Mouse (Mus musculus) MEL (cell line): ENCODE measurements at regions not wholly inside any gene's neighbourhood (a gene's known extent, or its start where the extent isn't known, plus 50 kb on each side); places are given as distances from the start of the nearest gene placed in this dataset.

Source experiments
- DNase-seq: peaks from one replicate; pipeline ENCODE4 v3.0.0; 2011; ENCODE audit warnings: low read depth, low spot score
- H3K27ac ChIP-seq: 2 replicates; pipeline ENCODE4 v1.5.1; 2012; ENCODE audit warnings: low read depth, mild to moderate bottlenecking, control low read depth, low read length, moderate library complexity; ENCODE audit not compliant: control insufficient read depth
- H3K27me3 ChIP-seq, 2 experiments: fragments of 150-350 bp in 1 of 2; sonication (generic) in 1 of 2; 2 replicates each; pipeline ENCODE4 v1.6.1; 2012; ENCODE audit warnings: low read length in 2 of 2, mild to moderate bottlenecking in 2 of 2, improper control_type of control experiment in 1 of 2, moderate library complexity in 1 of 2; ENCODE audit not compliant: insufficient read depth in 2 of 2, control insufficient read depth in 1 of 2
- H3K36me3 ChIP-seq, 2 experiments: 2 replicates each; pipeline ENCODE4 v1.6.1; 2012 to 2014; ENCODE audit warnings: low read length in 2 of 2, improper control_type of control experiment in 1 of 2, inconsistent platforms in 1 of 2, mild to moderate bottlenecking in 1 of 2; ENCODE audit not compliant: insufficient read depth in 2 of 2, control insufficient read depth in 1 of 2
- H3K4me1 ChIP-seq, 2 experiments: fragments of 150-350 bp in 1 of 2; sonication (generic) in 1 of 2; 2 replicates each; pipeline ENCODE4 v1.6.1; 2012; ENCODE audit warnings: low read length in 2 of 2, improper control_type of control experiment in 1 of 2, mild to moderate bottlenecking in 1 of 2; ENCODE audit not compliant: insufficient read depth in 2 of 2, control insufficient read depth in 1 of 2
- H3K4me3 ChIP-seq, 2 experiments: fragments of 150-350 bp in 1 of 2; sonication (generic) in 1 of 2; 2 replicates each; pipeline ENCODE4 v1.5.1; 2012; ENCODE audit warnings: low read depth in 2 of 2, low read length in 2 of 2, mild to moderate bottlenecking in 2 of 2, moderate library complexity in 2 of 2, control low read depth in 1 of 2, improper control_type of control experiment in 1 of 2; ENCODE audit not compliant: control insufficient read depth in 1 of 2, insufficient read depth in 1 of 2
- H3K79me2 ChIP-seq: 2 replicates; pipeline ENCODE4 v1.6.1; 2012; ENCODE audit warnings: mild to moderate bottlenecking, low read length, moderate library complexity; ENCODE audit not compliant: control insufficient read depth, poor library complexity, insufficient read depth
- H3K9ac ChIP-seq: 2 replicates; pipeline ENCODE4 v1.6.1; 2012; ENCODE audit warnings: low read depth, mild to moderate bottlenecking, control low read depth, low read length, moderate library complexity; ENCODE audit not compliant: control insufficient read depth, poor library complexity, severe bottlenecking
- H3K9me3 ChIP-seq: fragments of 150-350 bp; sonication (generic); replicated peaks from 2 replicates; pipeline ENCODE4 v1.6.1; 2012; ENCODE audit warnings: mild to moderate bottlenecking, low read length, improper control_type of control experiment, moderate library complexity; ENCODE audit not compliant: insufficient read depth
- CHD1 ChIP-seq: IDR thresholded peaks from 2 replicates; pipeline ENCODE4 v1.6.1; 2012; ENCODE audit warnings: low read depth, mild to moderate bottlenecking, inconsistent platforms, low read length, improper control_type of control experiment
- CHD2 ChIP-seq: IDR thresholded peaks from 2 replicates; pipeline ENCODE4 v1.6.1; 2011; ENCODE audit warnings: low read length, improper control_type of control experiment
- CTCF ChIP-seq, 3 experiments: IDR thresholded peaks in 2 of 3; conservative IDR thresholded peaks in 1 of 3; 2 replicates each; pipeline ENCODE4 v1.5.1; 2011 to 2012; ENCODE audit warnings: low read length in 3 of 3, low read depth in 2 of 3, mild to moderate bottlenecking in 2 of 3, improper control_type of control experiment in 1 of 3, inconsistent platforms in 1 of 3, mixed read lengths in 1 of 3, moderate library complexity in 1 of 3; ENCODE audit not compliant: control insufficient read depth in 1 of 3, insufficient read depth in 1 of 3, poor library complexity in 1 of 3, severe bottlenecking in 1 of 3
- ETS1 ChIP-seq: IDR thresholded peaks from 2 replicates; pipeline ENCODE4 v1.6.1; 2012; ENCODE audit warnings: low read depth, mild to moderate bottlenecking, inconsistent platforms, low read length, improper control_type of control experiment, moderate library complexity
- GABPA ChIP-seq: IDR thresholded peaks from 2 replicates; pipeline ENCODE4 v1.6.1; 2012; ENCODE audit warnings: low read depth, mild to moderate bottlenecking, inconsistent platforms, low read length, improper control_type of control experiment, moderate library complexity
- HCFC1 ChIP-seq: IDR thresholded peaks from 2 replicates; pipeline ENCODE4 v1.6.1; 2012; ENCODE audit warnings: low read depth, mild to moderate bottlenecking, inconsistent platforms, low read length, improper control_type of control experiment, moderate library complexity
- MAZ ChIP-seq: IDR thresholded peaks from 2 replicates; pipeline ENCODE4 v1.6.1; 2012; ENCODE audit warnings: low read depth, mild to moderate bottlenecking, inconsistent platforms, low read length, improper control_type of control experiment
- MXI1 ChIP-seq: IDR thresholded peaks from 2 replicates; pipeline ENCODE4 v1.6.1; 2011; ENCODE audit warnings: mild to moderate bottlenecking, low read depth, low read length, improper control_type of control experiment
- NRF1 ChIP-seq: IDR thresholded peaks from 2 replicates; pipeline ENCODE4 v1.6.1; 2014; ENCODE audit warnings: low read depth, mild to moderate bottlenecking, inconsistent platforms, low read length, improper control_type of control experiment, moderate library complexity; ENCODE audit not compliant: poor library complexity, insufficient read depth, severe bottlenecking
- POLR2A ChIP-seq, 2 experiments: IDR thresholded peaks; 2 replicates each; pipeline ENCODE4 v1.6.1; 2011 to 2012; ENCODE audit warnings: low read length in 2 of 2, mild to moderate bottlenecking in 2 of 2, control low read depth in 1 of 2, improper control_type of control experiment in 1 of 2, low read depth in 1 of 2, moderate library complexity in 1 of 2; ENCODE audit not compliant: control insufficient read depth in 1 of 2, insufficient read depth in 1 of 2, poor library complexity in 1 of 2
- POLR2AphosphoS5 ChIP-seq: IDR thresholded peaks from 2 replicates; pipeline ENCODE4 v1.6.1; 2012; ENCODE audit warnings: low read depth, borderline replicate concordance, mild to moderate bottlenecking, inconsistent platforms, low read length, moderate library complexity, mixed read lengths
- SMC3 ChIP-seq: IDR thresholded peaks from 2 replicates; pipeline ENCODE4 v1.6.1; 2011; ENCODE audit warnings: low read depth, low read length, improper control_type of control experiment
- TAL1 ChIP-seq: IDR thresholded peaks from 2 replicates; pipeline ENCODE4 v1.6.1; 2012; ENCODE audit warnings: mild to moderate bottlenecking, inconsistent platforms, low read length, moderate library complexity, mixed read lengths
- TBP ChIP-seq: IDR thresholded peaks from 2 replicates; pipeline ENCODE4 v1.8.0; 2011; ENCODE audit warnings: low read depth, low read length, improper control_type of control experiment
- UBTF ChIP-seq: IDR thresholded peaks from 2 replicates; pipeline ENCODE4 v1.6.1; 2012; ENCODE audit warnings: low read depth, mild to moderate bottlenecking, inconsistent platforms, low read length, improper control_type of control experiment, moderate library complexity, borderline replicate concordance; ENCODE audit not compliant: insufficient read depth
- USF2 ChIP-seq, 2 experiments: IDR thresholded peaks; 2 replicates each; pipeline ENCODE4 v1.6.1; 2011 to 2012; ENCODE audit warnings: improper control_type of control experiment in 2 of 2, low read length in 2 of 2, borderline replicate concordance in 1 of 2, inconsistent platforms in 1 of 2, low read depth in 1 of 2, mild to moderate bottlenecking in 1 of 2; ENCODE audit not compliant: insufficient read depth in 1 of 2
- ZKSCAN1 ChIP-seq: IDR thresholded peaks from 2 replicates; pipeline ENCODE4 v1.6.1; 2012; ENCODE audit warnings: low read depth, mild to moderate bottlenecking, inconsistent platforms, low read length, improper control_type of control experiment, moderate library complexity

DNA sequence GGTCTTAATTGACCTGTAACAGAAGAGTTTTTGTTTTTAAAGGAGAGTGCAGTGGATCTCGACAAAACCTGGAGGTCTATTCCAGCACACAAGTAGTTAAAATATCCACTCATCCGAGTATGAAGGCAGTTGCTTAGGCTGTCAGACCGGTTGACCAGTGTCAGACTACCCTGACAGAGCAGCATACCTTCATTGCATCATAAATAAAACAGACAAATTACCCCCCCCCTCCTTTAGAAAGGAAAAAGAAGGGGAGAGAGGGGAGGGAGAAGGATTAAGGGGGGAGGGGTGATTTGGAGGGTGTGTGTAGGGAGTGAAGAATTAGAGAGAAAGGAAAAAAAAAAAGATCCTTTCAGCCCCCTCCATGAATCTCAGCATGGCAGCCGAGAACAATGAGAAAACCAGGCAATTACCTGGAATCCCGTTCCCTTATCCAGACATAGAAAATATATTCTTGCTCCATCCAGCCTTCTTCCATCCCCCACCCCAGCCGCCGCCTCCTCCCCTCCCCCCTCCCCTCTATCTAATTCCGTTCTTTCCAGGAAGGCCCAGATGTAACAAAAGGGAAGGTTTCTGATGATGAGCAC, 122.2 kb upstream of the Zfhx3 start:
- Histone ChIP-seq H3K9ac (no peak overlapping the region), H3K79me2 (no peaks in the 10 kb centered on the region), H3K4me3 (no peak overlapping the region), H3K4me1 (no peaks in the 10 kb centered on the region), H3K27ac (no peak overlapping the region), H3K36me3 (no peaks in the 10 kb centered on the region), H3K27me3 (no peaks in the 10 kb centered on the region), H3K9me3 (no peaks in the 10 kb centered on the region)
- TF ChIP-seq TAL1 (no peak), ZKSCAN1 (no peak)
- no peak for DNase-seq

DNA sequence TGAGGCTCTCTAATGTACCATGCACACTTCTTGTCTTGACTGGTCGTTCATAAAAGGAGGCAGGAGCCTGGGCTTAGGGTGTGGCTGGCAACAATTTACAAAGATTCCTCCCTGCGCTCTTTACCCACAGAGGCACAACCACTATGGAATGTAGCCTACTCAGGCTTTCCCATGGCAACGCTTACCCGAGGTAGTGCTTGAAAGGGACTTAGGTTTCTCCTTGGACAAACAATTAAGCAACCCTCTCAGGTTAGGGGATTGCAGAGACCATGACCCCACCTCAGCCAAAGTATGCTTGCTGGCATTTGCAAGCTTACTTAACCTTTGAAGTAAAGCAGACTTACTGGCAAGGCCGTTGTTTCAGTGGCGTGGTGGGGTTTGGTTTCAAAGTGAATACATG, 120.9 kb upstream of the Zfhx3 start:
- no peak overlapping the region for H3K4me3 ChIP-seq
- no peak for TF ChIP-seq HCFC1
- TF ChIP-seq POLR2AphosphoS5 = no peak
- no peak for TF ChIP-seq UBTF
- no peak for TF ChIP-seq SMC3
- no peak for TF ChIP-seq POLR2A (IDR thresholded peaks at IDR 0.05; ENCODE audit: control insufficient read depth in 1 of 2, insufficient read depth in 1 of 2, low read depth in 1 of 2, low read length in 2 of 2, poor library complexity in 1 of 2)
- no peak for TF ChIP-seq MAZ
- no peak for TF ChIP-seq GABPA
- TF ChIP-seq NRF1 = no peak
- TF ChIP-seq TAL1 = no peak
- TF ChIP-seq TBP = no peak
- no peak for TF ChIP-seq CTCF (IDR thresholded peaks at IDR 0.05 in 2 of 3, conservative IDR thresholded peaks at IDR 0.05 in 1 of 3; ENCODE audit: control insufficient read depth in 1 of 3, insufficient read depth in 1 of 3, low read depth in 2 of 3, low read length in 3 of 3, poor library complexity in 1 of 3, severe bottlenecking in 1 of 3)
- no peak for TF ChIP-seq USF2 (IDR thresholded peaks at IDR 0.05; ENCODE audit: borderline replicate concordance in 1 of 2, insufficient read depth in 1 of 2, low read depth in 1 of 2, low read length in 2 of 2)
- TF ChIP-seq ETS1 = no peak
- no peak for TF ChIP-seq CHD2
- no peak for TF ChIP-seq CHD1
- no peak for TF ChIP-seq MXI1
- DNase-seq = no peak
- H3K27me3 ChIP-seq = no peaks in the 10 kb centered on the region
- no peaks in the 10 kb centered on the region for H3K36me3 ChIP-seq
- H3K27ac ChIP-seq = no peak overlapping the region
- no peaks in the 10 kb centered on the region for H3K4me1 ChIP-seq
- no peaks in the 10 kb centered on the region for H3K79me2 ChIP-seq
- H3K9me3 ChIP-seq = no peaks in the 10 kb centered on the region
- H3K9ac ChIP-seq = no peak overlapping the region
